Mouse (Mus musculus) heart, embryonic 15.5 days (tissue): Measurements from ENCODE around the gene Tmem30c. TPM values are rescaled to one million over a fixed set of nuclear protein-coding genes. Genes with fewer than 3 reads are reported as not detected.

Experiments used
- ATAC-seq: fragments of 200-750 bp; cut with Nextera tagmentation; replicated peaks from 2 replicates; pipeline ENCODE4 v1.8.0; 2017; ENCODE audit warnings: low read depth, moderate TSS enrichment; ENCODE audit not compliant: insufficient number of reproducible peaks, insufficient read depth, low FRiP score
- H3K27ac ChIP-seq: fragments of 300-500 bp; sonication (generic); 2 replicates; pipeline ENCODE4 v1.5.1; 2015; ENCODE audit warnings: mild to moderate bottlenecking, inconsistent platforms
- H3K27me3 ChIP-seq: fragments of 300-500 bp; sonication (generic); 2 replicates; pipeline ENCODE4 v1.6.1; 2015; ENCODE audit warnings: inconsistent platforms
- H3K36me3 ChIP-seq: fragments of 300-500 bp; sonication (generic); 2 replicates; pipeline ENCODE4 v1.6.1; 2015; ENCODE audit warnings: mild to moderate bottlenecking, inconsistent platforms
- H3K4me1 ChIP-seq: fragments of 300-500 bp; sonication (generic); replicated peaks from 2 replicates; pipeline ENCODE4 v1.6.1; 2015; ENCODE audit warnings: inconsistent platforms
- H3K4me2 ChIP-seq: fragments of 300-500 bp; sonication (generic); 2 replicates; pipeline ENCODE4 v1.6.1; 2015; ENCODE audit warnings: inconsistent platforms, mild to moderate bottlenecking, moderate library complexity
- H3K4me3 ChIP-seq: fragments of 300-500 bp; sonication (generic); 2 replicates; pipeline ENCODE4 v1.5.1; 2015; ENCODE audit warnings: mild to moderate bottlenecking, inconsistent platforms
- H3K9ac ChIP-seq: fragments of 300-500 bp; sonication (generic); 2 replicates; pipeline ENCODE4 v1.6.1; 2015; ENCODE audit warnings: mild to moderate bottlenecking, inconsistent platforms
- H3K9me3 ChIP-seq: fragments of 300-500 bp; sonication (generic); replicated peaks from 2 replicates; pipeline ENCODE4 v1.6.1; 2016; ENCODE audit warnings: inconsistent platforms
- WGBS: fragments of 180-500 bp; shearing (Covaris S2); methylation state at CpG from one replicate; pipeline ENCODE4 v1.1.7; 2015; ENCODE audit warnings: mixed read lengths; 5-methylcytosine and 5-hydroxymethylcytosine counted together
- polyA plus RNA-seq: library from polyadenylated mRNA; unstranded; fragments of >200 nt; fragmentation: Nextera tagmentation; extraction: Ambion mirVana; gene quantifications from 2 replicates; pipeline ENCODE4 v1.2.1, GENCODE M21; 2015

Tmem30c gene
- polyA plus RNA-seq, result not detected in 2 replicates

DNA sequence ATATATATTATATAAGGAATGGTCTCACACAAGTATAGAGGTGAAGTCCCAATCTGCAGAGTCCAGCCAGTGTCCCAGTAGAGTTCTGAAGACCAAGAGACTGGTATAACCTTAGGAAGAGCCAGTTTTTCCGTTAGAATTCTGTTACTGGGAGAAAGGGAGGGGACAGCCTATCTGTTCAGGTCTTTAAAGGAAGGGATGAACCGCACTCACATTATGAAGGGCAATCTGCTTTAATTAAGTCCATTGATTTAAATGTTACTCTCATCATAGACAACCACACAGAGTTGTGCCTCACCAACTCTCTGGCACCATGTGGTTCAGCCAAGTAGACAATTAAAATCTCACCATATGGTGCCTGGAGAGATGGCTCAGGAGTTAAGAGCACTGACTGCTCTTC is at the start of gene Tmem30c:
TSS of gene Tmem30c (minus strand) at position 101 of the 400 bp plus-strand sequence.
- Histone ChIP-seq H3K4me3 (no peak within 1 kb of the TSS), H3K27ac (0 out of 2 replicates have a peak within 1 kb of the TSS, but pooled peaks have one; percentile 36), H3K9ac (no peak within 1 kb of the TSS), H3K4me1 (no peaks in the 10 kb centered on the region; the same call in 1 of the 2 replicates), H3K27me3 (no peaks in the 10 kb centered on the region), H3K36me3 (no peaks in the 10 kb centered on the region), H3K9me3 (no peaks in the 10 kb centered on the region), H3K4me2 (no peak within 1 kb of the TSS)
- ATAC-seq, result no peak
- WGBS, result 69% methylated on average over 2 of the region's 2 CpGs

DNA sequence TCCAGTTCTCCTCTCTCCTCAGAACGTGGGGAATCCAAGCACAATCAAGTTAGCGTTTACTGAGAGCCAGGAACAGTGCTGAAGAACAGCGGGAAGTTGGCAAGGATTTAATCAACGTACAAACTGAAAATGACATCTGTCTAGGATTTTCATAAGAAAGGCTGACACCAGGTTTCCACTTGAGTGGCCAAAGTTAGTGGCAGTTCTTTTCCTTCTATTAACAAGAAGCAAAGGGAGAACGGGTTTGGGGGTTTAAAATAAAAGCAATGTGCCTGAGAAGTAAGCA is 47.9 kb upstream of the Tmem30c start:
- no peaks in the 10 kb centered on the region for H3K9me3 ChIP-seq
- ATAC-seq, result no peak
- no peak overlapping the region for H3K9ac ChIP-seq
- H3K4me3 ChIP-seq, result no peak overlapping the region
- H3K27ac ChIP-seq, result no peak overlapping the region
- H3K36me3 ChIP-seq, result no peaks in the 10 kb centered on the region
- WGBS, result 62% methylated on average over 5 of the region's 5 CpGs
- no peaks in the 10 kb centered on the region for H3K27me3 ChIP-seq
- no peak overlapping the region for H3K4me2 ChIP-seq
- H3K4me1 ChIP-seq, result peaks cover 3% of the 10 kb centered on the region; the same call in 1 of the 2 replicates

DNA sequence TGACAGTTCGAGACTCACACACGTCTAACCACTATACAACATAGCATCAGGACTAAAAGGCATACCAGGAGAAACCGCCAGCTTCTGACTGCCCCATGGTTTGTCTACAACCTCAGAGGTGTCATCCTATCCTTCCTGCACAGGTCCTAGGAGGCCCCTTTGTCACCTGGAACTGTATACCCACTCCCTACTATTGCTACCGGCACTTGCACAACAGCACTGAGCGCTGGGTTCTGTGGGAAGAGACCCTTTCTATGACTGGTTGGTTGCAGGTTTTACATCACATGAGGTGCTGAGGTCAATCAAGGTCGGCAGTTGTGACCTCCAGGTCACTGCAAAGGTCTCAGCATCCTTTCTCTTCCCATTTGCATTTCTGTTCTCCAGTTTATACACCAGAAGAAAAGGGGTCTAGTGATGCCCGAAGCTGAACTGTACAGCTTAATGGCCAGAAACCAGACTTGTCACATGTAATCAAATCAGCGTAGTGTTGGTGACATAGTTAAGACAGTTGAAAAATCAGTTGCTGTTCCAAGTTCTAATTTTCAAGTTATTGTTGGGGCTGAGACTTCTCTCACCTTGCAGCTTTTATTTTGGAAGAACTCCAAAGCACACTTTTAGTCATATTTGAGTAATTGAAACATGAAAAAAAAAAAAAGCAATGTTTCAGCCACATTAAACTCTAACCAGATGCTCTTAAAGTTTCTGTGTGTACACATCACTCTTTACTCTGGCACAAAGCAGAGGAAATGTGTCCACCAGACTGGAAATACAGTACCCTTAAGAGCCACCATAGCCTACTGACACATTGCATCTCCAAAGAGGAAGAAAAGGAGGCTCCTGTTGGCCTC is 47.3 kb upstream of the Tmem30c start:
- ATAC-seq, result no peak
- Histone ChIP-seq H3K9ac (no peak overlapping the region), H3K9me3 (no peaks in the 10 kb centered on the region), H3K4me3 (no peak overlapping the region), H3K4me2 (no peak overlapping the region), H3K27ac (no peak overlapping the region), H3K27me3 (no peaks in the 10 kb centered on the region), H3K36me3 (no peaks in the 10 kb centered on the region), H3K4me1 (peaks cover 3% of the 10 kb centered on the region; the same call in 1 of the 2 replicates)
- WGBS, result 81% methylated on average over 8 of the region's 8 CpGs

DNA sequence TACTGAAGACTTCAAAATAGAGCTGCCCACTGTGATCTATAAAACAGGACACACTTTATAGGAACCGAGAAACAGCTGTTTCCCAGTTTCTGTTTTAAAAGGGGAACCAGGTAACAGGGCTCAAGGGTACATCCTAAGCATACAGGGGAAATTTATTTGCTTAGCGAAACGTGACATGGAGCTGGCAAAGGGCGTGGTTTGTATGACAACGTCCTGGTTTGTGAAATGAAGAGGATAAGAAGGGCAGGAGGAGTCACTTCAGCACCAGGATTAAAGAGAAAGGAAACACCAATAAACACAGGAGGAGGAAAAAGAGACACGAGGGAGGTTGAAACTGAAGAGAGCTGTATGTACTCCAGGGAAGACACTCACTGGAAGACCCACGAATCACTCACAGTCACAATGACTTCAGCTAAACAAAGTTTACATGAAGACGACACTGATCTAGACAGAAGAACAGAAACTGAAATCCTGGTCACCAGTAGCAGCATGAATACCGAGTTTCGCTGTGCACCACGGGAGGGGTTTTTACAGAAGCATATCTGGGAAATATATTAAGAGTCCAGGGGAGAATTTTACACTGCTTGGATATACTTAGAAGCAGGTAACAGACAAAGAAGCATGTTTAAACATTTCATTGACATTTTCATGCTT is 44.2 kb upstream of the Tmem30c start:
- peaks cover 3% of the 10 kb centered on the region; the same call in 1 of the 2 replicates for H3K4me1 ChIP-seq
- no peak overlapping the region for H3K4me2 ChIP-seq

DNA sequence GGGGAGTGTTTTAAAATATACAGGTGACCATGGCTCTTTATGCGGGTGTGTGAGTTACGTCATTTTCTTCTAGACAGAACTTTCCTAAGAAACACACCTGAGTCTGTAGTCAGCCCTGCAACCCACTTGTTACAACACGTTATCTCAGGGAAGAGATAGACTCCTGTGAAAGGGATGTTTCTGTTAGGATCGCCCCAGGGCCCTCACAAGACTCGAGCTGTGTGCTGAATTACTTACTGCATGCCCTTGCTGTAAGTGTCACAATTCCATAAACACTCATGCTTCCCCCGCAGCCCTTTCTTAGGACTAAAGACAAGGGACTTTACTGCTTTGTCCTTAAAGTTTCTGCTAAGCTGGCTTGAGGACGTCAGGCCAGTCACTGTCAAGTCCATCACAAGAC is 39.6 kb upstream of the Tmem30c start:
- no peak overlapping the region for H3K4me2 ChIP-seq
- no peak overlapping the region for H3K4me3 ChIP-seq
- H3K27ac ChIP-seq, result no peak overlapping the region
- no peaks in the 10 kb centered on the region for H3K27me3 ChIP-seq
- H3K9ac ChIP-seq, result no peak overlapping the region
- no peaks in the 10 kb centered on the region for H3K9me3 ChIP-seq
- H3K4me1 ChIP-seq, result peaks cover 4% of the 10 kb centered on the region; the same call in 1 of the 2 replicates
- ATAC-seq, result no peak
- H3K36me3 ChIP-seq, result no peaks in the 10 kb centered on the region
- WGBS, result 62% methylated on average over 7 of the region's 7 CpGs

More for the DNA sequence above, 44.2 kb upstream of the Tmem30c start:
- WGBS, result 62% methylated on average over 11 of the region's 11 CpGs
- H3K9ac ChIP-seq, result no peak overlapping the region
- ATAC-seq, result no peak
- H3K9me3 ChIP-seq, result no peaks in the 10 kb centered on the region
- H3K4me3 ChIP-seq, result no peak overlapping the region
- no peaks in the 10 kb centered on the region for H3K36me3 ChIP-seq
- H3K27ac ChIP-seq, result no peak overlapping the region
- no peaks in the 10 kb centered on the region for H3K27me3 ChIP-seq

DNA sequence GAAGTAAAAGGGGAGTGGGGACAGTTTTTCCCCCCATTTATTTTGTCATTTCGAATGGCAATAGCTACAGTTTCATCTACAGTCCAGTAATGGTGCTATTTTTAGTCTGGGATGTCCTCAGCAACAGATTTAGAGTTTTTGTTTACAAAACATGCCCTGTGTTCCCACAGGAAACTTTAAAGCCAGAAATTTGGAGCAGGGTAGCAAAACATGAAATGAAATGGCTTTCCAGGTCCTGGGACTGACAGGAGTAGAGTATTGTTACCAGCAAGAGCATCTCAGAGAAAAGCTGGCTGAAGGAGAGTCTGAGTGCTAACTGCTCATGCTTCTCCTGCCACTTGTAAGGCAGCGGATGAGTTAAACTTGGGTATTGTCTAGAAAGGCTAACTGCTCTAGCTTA is 37.4 kb upstream of the Tmem30c start:
- no peak for ATAC-seq
- Histone ChIP-seq H3K4me2 (no peak overlapping the region), H3K27me3 (no peaks in the 10 kb centered on the region), H3K9ac (no peak overlapping the region), H3K4me3 (no peak overlapping the region), H3K4me1 (peaks cover 4% of the 10 kb centered on the region; the same call in 1 of the 2 replicates), H3K27ac (no peak overlapping the region), H3K36me3 (no peaks in the 10 kb centered on the region), H3K9me3 (no peaks in the 10 kb centered on the region)
- 75% methylated on average over 2 of the region's 2 CpGs for WGBS

DNA sequence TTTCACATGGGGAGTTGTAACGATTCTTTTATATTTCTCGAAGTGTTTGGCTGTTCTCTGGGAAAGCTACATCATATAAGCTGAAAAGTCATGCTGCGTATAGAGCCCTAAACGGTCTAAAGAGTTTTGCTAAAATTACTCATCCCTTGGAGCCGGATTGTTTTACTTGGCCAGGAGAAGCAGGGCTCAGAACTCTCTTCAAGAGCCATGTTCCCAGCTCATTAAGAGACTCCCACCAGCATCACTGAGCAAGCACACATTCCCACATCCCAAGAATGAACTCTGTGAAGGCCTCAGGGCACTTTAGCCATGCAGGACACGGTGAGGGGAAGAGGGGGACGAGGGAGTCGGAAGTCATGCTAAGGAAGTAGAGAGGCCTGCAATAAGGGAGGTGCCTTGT is 36.4 kb upstream of the Tmem30c start:
- H3K27ac ChIP-seq, result peak overlapping the region; percentile 36
- no peaks in the 10 kb centered on the region for H3K27me3 ChIP-seq
- 65% methylated on average over 8 of the region's 8 CpGs for WGBS

DNA sequence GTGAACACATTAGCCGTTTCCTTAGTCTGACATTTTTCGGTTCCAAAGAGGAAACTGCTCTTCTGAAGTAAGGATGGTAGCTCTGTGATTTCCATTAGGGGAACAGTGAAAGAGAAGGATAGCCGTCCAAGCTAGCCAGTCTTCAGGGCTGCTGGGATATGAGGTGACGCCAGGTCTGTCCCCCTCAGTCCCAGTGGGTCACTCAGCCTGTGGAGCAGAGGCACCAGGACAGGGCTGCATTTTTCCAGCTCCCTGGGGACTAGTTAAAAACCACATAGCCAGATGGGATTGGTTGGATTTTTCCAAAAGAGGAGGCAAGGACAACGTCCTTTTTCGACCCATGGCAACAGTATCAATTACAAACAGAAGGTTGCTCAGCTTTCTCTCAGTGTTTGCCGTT is 34.3 kb upstream of the Tmem30c start:
- Histone ChIP-seq H3K4me3 (no peak overlapping the region), H3K27me3 (no peaks in the 10 kb centered on the region), H3K9me3 (no peaks in the 10 kb centered on the region), H3K27ac (no peak overlapping the region), H3K36me3 (no peaks in the 10 kb centered on the region), H3K4me1 (peaks cover 4% of the 10 kb centered on the region; the same call in 1 of the 2 replicates), H3K4me2 (no peak overlapping the region), H3K9ac (no peak overlapping the region)
- no peak; the same call in 1 of the 2 replicates for ATAC-seq
- 57% methylated on average over 7 of the region's 7 CpGs for WGBS

More for the DNA sequence above, 36.4 kb upstream of the Tmem30c start:
- H3K4me2 ChIP-seq, result no peak overlapping the region
- no peak overlapping the region for H3K4me3 ChIP-seq
- no peaks in the 10 kb centered on the region for H3K36me3 ChIP-seq
- H3K4me1 ChIP-seq, result peaks cover 4% of the 10 kb centered on the region; the same call in 1 of the 2 replicates
- no peak overlapping the region for H3K9ac ChIP-seq
- no peaks in the 10 kb centered on the region for H3K9me3 ChIP-seq
- no peak for ATAC-seq

DNA sequence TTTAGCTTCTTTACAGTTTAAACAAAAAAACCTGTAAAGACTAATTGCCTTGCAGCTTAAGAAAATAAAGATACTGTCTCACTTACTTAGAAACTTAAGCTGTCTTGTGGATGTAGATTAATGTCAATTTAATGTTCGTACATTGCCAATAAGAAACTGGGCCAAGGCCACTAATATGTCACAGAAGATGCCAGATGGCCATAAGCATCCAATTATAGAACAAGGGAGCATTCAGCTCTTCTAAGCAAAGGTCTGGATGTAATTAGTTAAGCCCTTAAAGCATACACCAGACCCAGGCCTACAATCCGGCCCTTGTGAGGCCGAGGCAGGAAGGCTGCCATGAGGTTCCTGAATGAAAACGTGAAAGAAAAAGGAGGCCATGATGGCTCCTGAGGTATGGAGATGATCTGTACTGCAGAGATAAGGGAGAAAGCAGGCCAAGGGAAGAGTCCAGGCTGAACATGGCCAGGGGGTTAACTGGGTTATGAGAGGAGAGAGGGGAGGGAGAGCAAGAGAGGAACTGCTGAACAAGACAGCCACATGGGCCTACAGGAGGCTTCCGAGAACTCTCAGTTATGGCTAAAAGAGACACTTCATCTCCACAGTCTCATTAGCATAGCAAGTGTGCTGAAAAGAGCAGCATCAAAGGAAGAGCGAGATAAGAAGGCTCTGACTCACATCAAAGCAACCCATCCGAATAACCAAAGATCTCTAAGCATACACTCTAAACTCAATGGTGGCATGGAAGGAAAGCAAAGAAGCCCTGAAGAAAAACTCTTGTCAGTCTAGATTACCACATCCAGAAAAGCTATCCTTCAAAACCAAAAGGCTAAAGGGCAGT is 26.8 kb upstream of the Tmem30c start:
- peaks cover 4% of the 10 kb centered on the region; the same call in 1 of the 2 replicates for H3K4me1 ChIP-seq
- H3K9me3 ChIP-seq, result no peaks in the 10 kb centered on the region
- no peaks in the 10 kb centered on the region for H3K36me3 ChIP-seq
- no peaks in the 10 kb centered on the region for H3K27me3 ChIP-seq
- no peak overlapping the region for H3K27ac ChIP-seq
- H3K9ac ChIP-seq, result no peak overlapping the region
- 64% methylated on average over 7 of the region's 7 CpGs for WGBS
- no peak overlapping the region for H3K4me3 ChIP-seq
- H3K4me2 ChIP-seq, result no peak overlapping the region
- no peak for ATAC-seq

DNA sequence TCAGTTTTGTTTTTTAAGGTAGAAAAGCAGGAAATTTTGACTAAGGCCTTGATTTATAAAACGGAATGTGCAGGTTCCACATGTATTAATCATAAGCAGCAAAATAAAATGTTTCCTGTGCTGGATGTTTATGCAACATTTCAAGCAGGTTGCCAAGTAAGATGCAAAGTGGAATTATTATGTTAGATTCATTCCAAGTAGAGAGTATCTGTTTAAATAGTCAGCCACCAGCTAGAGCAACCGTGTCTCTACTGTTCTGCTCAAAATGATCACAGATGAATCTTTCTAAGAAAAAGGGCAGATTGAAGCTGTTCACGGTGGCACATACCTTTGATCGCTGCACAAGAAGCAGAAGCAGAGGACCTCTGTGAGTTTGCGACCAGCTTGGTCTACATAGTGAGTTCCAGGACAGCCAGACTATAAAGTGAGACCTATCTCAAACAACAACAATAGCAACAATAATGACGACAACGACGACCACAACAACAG is 26.0 kb upstream of the Tmem30c start:
- Histone ChIP-seq H3K27me3 (no peaks in the 10 kb centered on the region), H3K36me3 (no peaks in the 10 kb centered on the region), H3K9me3 (no peaks in the 10 kb centered on the region), H3K4me3 (no peak overlapping the region), H3K9ac (no peak overlapping the region), H3K4me2 (no peak overlapping the region), H3K27ac (no peak overlapping the region), H3K4me1 (peaks cover 4% of the 10 kb centered on the region; the same call in 1 of the 2 replicates)
- WGBS, result 76% methylated on average over 8 of the region's 8 CpGs
- no peak for ATAC-seq
